Mouse (Mus musculus) forebrain, embryonic 16.5 days (tissue): Measurements from ENCODE around the gene Dnah1. TPM values are rescaled to one million over a fixed set of nuclear protein-coding genes. Genes with fewer than 3 reads are reported as not detected.
A peak's percentile ranks its signal among the peaks of the same experiment; 100 is the strongest.

Experiments
- ATAC-seq: fragments of 200-750 bp; cut with Nextera tagmentation; 2 replicates; pipeline ENCODE4 v1.8.0; 2017; ENCODE audit warnings: mild to moderate bottlenecking, moderate library complexity
- H3K27ac ChIP-seq: fragments of 300-500 bp; sonication (generic); 2 replicates; pipeline ENCODE4 v1.5.1; 2014; ENCODE audit warnings: low read length, control low read depth
- H3K27me3 ChIP-seq: fragments of 300-500 bp; sonication (generic); replicated peaks from 2 replicates; pipeline ENCODE4 v1.6.1; 2014; ENCODE audit warnings: low read length; ENCODE audit not compliant: control insufficient read depth, insufficient read depth
- H3K36me3 ChIP-seq: fragments of 300-500 bp; sonication (generic); 2 replicates; pipeline ENCODE4 v1.6.1; 2014; ENCODE audit not compliant: control insufficient read depth, insufficient read depth
- H3K4me1 ChIP-seq: fragments of 300-500 bp; sonication (generic); replicated peaks from 2 replicates; pipeline ENCODE4 v1.6.1; 2014; ENCODE audit warnings: low read length; ENCODE audit not compliant: control insufficient read depth, insufficient read depth
- H3K4me2 ChIP-seq: fragments of 300-500 bp; sonication (generic); 2 replicates; pipeline ENCODE4 v1.6.1; 2014; ENCODE audit warnings: mild to moderate bottlenecking, low read length, control low read depth
- H3K4me3 ChIP-seq: fragments of 300-500 bp; sonication (generic); replicated peaks from 2 replicates; pipeline ENCODE4 v1.5.1; 2014; ENCODE audit warnings: mild to moderate bottlenecking, low read length, control low read depth
- H3K9ac ChIP-seq: fragments of 300-500 bp; sonication (generic); replicated peaks from 2 replicates; pipeline ENCODE4 v1.6.1; 2014; ENCODE audit warnings: low read depth, low read length, control low read depth
- H3K9me3 ChIP-seq: fragments of 300-500 bp; sonication (generic); 2 replicates; pipeline ENCODE4 v1.6.1; 2016; ENCODE audit warnings: low read length; ENCODE audit not compliant: control insufficient read depth
- WGBS: fragments of 180-500 bp; shearing (Covaris S2); extraction: QIAGEN DNeasy Blood & Tissue Kit; methylation state at CpG from one replicate; pipeline ENCODE4 v1.1.7; 2014; 5-methylcytosine and 5-hydroxymethylcytosine counted together
- polyA plus RNA-seq: library from polyadenylated mRNA; unstranded; fragments of >200 nt; fragmentation: Nextera tagmentation; extraction: Ambion mirVana; gene quantifications from 2 replicates; pipeline ENCODE4 v1.2.1, GENCODE M21; 2015

The Dnah1 gene
- polyA plus RNA-seq, 1 experiment from 2014 or later, result 3.5 TPM

GRCm38 (mm10) chr14:31271121-31271520 is 52.6 kb downstream of the Dnah1 start:
- H3K4me3 ChIP-seq, result no peak overlapping the region
- H3K27me3 ChIP-seq, result no peaks in the 10 kb centered on the region
- H3K27ac ChIP-seq, result no peak overlapping the region
- peaks cover 23% of the 10 kb centered on the region for H3K4me1 ChIP-seq
- no peaks in the 10 kb centered on the region for H3K9me3 ChIP-seq
- WGBS, result 90% methylated on average over 6 of the region's 6 CpGs
- no peak overlapping the region for H3K9ac ChIP-seq
- H3K36me3 ChIP-seq, result no peaks in the 10 kb centered on the region
- H3K4me2 ChIP-seq, result no peak overlapping the region
- no peak for ATAC-seq

- ATAC-seq, result peak; percentile 58
- Histone ChIP-seq H3K27ac (peak overlapping the region; percentile 46; the same call in 1 of the 2 replicates), H3K4me3 (peak overlapping the region; percentile 22), H3K4me2 (peak overlapping the region; percentile 41), H3K27me3 (no peaks in the 10 kb centered on the region), H3K9me3 (no peaks in the 10 kb centered on the region), H3K4me1 (peaks cover 23% of the 10 kb centered on the region), H3K9ac (peak overlapping the region; percentile 33), H3K36me3 (no peaks in the 10 kb centered on the region)
- WGBS, result 17% methylated on average over 25 of the region's 28 CpGs
Observed at GRCm38 (mm10) chr14:31269456-31270100, 54.1 kb downstream of the Dnah1 start.

DNA sequence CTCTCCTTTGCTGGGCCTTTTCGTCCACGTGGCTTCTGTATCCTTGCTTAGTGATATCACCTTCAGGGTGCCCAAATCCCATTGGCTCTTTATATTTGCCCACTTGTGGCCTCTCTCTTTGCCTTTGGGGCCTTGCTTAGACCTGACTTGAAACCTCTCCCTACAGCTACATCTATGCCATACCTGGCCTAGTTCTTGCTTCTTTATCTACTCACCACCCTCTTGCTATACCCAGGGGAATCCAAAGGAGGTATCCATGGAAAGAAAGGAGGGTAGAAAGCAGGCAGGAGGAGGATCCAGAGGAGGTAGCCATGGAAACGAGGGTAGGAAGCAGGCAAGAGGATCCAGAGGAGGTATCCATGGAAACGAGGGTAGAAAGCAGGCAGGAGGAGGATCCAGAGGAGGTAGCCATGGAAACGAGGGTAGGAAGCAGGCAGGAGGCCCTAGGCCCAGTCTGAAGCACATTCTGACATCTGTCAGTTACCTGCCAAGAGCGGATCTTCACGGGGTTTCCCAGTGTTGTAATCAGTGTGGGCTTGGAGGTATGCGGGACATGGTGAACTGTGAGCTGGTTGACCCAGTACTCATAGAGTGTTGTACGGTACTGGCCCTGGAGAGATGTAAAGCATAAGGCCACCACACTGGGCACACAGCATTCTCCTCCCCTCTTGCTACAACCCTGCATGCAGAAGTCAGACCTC is 55.2 kb downstream of the Dnah1 start:
- Histone ChIP-seq H3K4me3 (no peak overlapping the region), H3K9ac (no peak overlapping the region), H3K36me3 (no peaks in the 10 kb centered on the region), H3K9me3 (no peaks in the 10 kb centered on the region), H3K4me2 (peak overlapping the region; percentile 1; the same call in 1 of the 2 replicates), H3K4me1 (peaks cover 23% of the 10 kb centered on the region), H3K27ac (peak overlapping the region; percentile 60), H3K27me3 (no peaks in the 10 kb centered on the region)
- 32% methylated on average over 9 of the region's 9 CpGs for WGBS
- ATAC-seq, result peak; percentile 84

DNA sequence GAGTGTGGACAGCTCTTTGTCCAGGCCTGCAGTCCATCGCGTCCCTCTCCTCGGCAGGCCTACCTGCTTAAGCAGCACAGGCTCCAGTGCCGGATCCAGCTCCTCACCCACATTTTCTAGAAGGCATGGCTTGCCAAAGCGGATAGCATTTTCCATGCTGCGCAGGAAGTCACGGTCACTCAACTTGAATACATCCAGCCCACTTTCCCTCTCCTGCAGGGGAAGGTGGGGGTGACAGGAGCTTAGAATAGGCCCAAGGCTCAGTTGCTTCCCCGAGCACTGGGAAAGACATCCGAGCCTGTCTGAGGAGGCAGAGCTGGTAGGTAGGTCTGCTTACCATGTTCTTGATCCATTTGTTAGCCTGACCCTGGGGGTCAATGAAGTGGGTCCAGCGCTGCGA is 56.0 kb downstream of the Dnah1 start:
- H3K9ac ChIP-seq, result no peak overlapping the region
- peaks cover 23% of the 10 kb centered on the region for H3K4me1 ChIP-seq
- no peaks in the 10 kb centered on the region for H3K9me3 ChIP-seq
- H3K27ac ChIP-seq, result peak overlapping the region; percentile 60; the same call in 1 of the 2 replicates
- H3K4me3 ChIP-seq, result no peak overlapping the region
- ATAC-seq, result no peak
- no peaks in the 10 kb centered on the region for H3K36me3 ChIP-seq
- 91% methylated on average over 11 of the region's 11 CpGs for WGBS
- H3K27me3 ChIP-seq, result no peaks in the 10 kb centered on the region
- no peak overlapping the region for H3K4me2 ChIP-seq

GRCm38 (mm10) chr14:31260932-31261331 is 62.8 kb downstream of the Dnah1 start:
- no peak overlapping the region for H3K4me3 ChIP-seq
- H3K4me2 ChIP-seq, result no peak overlapping the region
- no peaks in the 10 kb centered on the region for H3K4me1 ChIP-seq
- no peak overlapping the region for H3K9ac ChIP-seq
- no peak for ATAC-seq
- no peak overlapping the region for H3K27ac ChIP-seq
- no peaks in the 10 kb centered on the region for H3K9me3 ChIP-seq
- no peaks in the 10 kb centered on the region for H3K27me3 ChIP-seq
- H3K36me3 ChIP-seq, result peaks cover 36% of the 10 kb centered on the region
- WGBS, result 95% methylated on average over 9 of the region's 9 CpGs

DNA sequence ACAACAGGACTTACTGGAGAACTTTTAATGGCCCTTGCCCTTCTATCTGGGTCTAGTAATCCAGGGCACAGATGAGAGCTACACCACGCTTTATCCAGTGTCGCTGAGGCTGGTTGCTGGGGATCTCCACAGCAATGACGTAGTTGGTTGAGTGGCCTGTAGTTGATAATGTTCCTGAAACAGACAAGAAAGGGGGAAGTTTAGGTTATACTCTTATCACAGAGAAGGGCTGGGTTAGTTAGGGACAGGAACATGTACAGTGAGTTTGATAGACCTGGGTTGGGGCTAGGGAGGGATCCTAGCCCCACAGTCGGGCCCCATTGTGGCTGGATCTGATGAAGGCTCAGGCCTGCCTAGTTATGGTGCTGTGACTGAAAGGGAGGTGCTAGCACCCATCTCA is 63.3 kb downstream of the Dnah1 start:
- ATAC-seq, result no peak
- peaks cover 40% of the 10 kb centered on the region for H3K36me3 ChIP-seq
- WGBS, result 95% methylated on average over 4 of the region's 4 CpGs

DNA sequence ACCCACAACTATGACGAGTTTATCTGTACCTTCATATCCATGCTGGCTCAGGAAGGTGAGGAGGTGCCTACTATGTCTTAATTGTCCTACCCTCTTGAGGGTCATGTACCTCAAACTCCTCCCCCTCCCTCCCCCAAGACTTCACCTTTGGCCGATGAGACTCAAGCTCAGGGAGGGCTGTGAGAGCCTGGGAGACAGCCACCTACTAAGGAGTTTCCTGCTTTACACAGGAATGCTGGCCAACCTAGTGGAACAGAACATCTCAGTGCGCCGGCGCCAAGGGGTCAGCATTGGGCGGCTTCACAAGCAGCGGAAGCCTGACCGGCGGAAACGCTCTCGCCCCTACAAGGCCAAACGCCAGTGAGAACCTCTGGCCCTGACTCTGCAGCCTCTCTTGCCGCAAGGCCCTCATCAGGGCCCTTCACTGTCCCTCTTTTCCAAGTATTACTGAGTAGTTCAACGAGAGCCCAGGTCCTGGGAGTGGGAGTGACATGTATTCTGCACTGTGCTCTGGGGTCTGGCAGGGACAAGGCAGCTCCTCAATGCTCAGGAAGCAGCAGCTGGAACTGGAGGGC is 65.1 kb downstream of the Dnah1 start:
- Histone ChIP-seq H3K27ac (no peak overlapping the region), H3K9me3 (no peaks in the 10 kb centered on the region), H3K36me3 (peaks cover 55% of the 10 kb centered on the region), H3K4me2 (no peak overlapping the region), H3K27me3 (no peaks in the 10 kb centered on the region), H3K4me1 (no peaks in the 10 kb centered on the region), H3K9ac (no peak overlapping the region), H3K4me3 (no peak overlapping the region)
- 96% methylated on average over 14 of the region's 14 CpGs for WGBS
- ATAC-seq, result no peak

More for the DNA sequence above, 63.3 kb downstream of the Dnah1 start:
- Histone ChIP-seq H3K9ac (no peak overlapping the region), H3K4me3 (no peak overlapping the region), H3K9me3 (no peaks in the 10 kb centered on the region), H3K27me3 (no peaks in the 10 kb centered on the region), H3K4me2 (no peak overlapping the region), H3K27ac (no peak overlapping the region), H3K4me1 (no peaks in the 10 kb centered on the region)

- 90% methylated on average over 5 of the region's 5 CpGs for WGBS
- H3K4me3 ChIP-seq, result peak overlapping the region; percentile 91
- H3K4me1 ChIP-seq, result peaks cover 15% of the 10 kb centered on the region
- no peaks in the 10 kb centered on the region for H3K9me3 ChIP-seq
- H3K9ac ChIP-seq, result peak overlapping the region; percentile 99
- peak overlapping the region; percentile 79 for H3K4me2 ChIP-seq
- no peak overlapping the region for H3K27ac ChIP-seq
- no peak for ATAC-seq
- H3K27me3 ChIP-seq, result no peaks in the 10 kb centered on the region
- peaks cover 29% of the 10 kb centered on the region for H3K36me3 ChIP-seq
Observed at GRCm38 (mm10) chr14:31252091-31252490, 71.6 kb downstream of the Dnah1 start.

GRCm38 (mm10) chr14:31251626-31252025 is 72.1 kb downstream of the Dnah1 start:
- no peak; the same call in 1 of the 2 replicates for ATAC-seq
- WGBS, result 2% methylated on average over 18 of the region's 18 CpGs
- peaks cover 26% of the 10 kb centered on the region for H3K36me3 ChIP-seq
- no peaks in the 10 kb centered on the region for H3K9me3 ChIP-seq
- peak overlapping the region; percentile 99 for H3K9ac ChIP-seq
- H3K27ac ChIP-seq, result peak overlapping the region; percentile 68
- H3K4me3 ChIP-seq, result peak overlapping the region; percentile 91
- peaks cover 15% of the 10 kb centered on the region for H3K4me1 ChIP-seq
- H3K4me2 ChIP-seq, result peak overlapping the region; percentile 79
- no peaks in the 10 kb centered on the region for H3K27me3 ChIP-seq
